Mouse (Mus musculus) G1E-ER4 (cell line): Measurements from ENCODE around the gene Rinl. TPM values are rescaled to one million over a fixed set of nuclear protein-coding genes. Genes with fewer than 3 reads are reported as not detected.

Experiments
- GATA1 ChIP-seq: IDR thresholded peaks from one replicate; pipeline ENCODE4 v1.8.0; 2012; ENCODE audit warnings: low read length, inconsistent platforms
- polyA plus RNA-seq: library from polyadenylated mRNA; stranded (reverse); fragments of >175 nt; gene quantifications from 2 replicates; pipeline ENCODE4 v1.2.3, GENCODE M21; 2012

Rinl gene
- polyA plus RNA-seq, 1 experiment: 0.52 TPM

GRCm38 (mm10) chr7:28773163-28773562 is 15.6 kb upstream of the Rinl start:
- TF ChIP-seq GATA1: no peak

GRCm38 (mm10) chr7:28774164-28774563 is 14.6 kb upstream of the Rinl start:
- no peak for TF ChIP-seq GATA1

- TF ChIP-seq GATA1: no peak
These were observed 13.6 kb upstream of the Rinl start for GRCm38 (mm10) chr7:28775129-28775528.

- no peak for TF ChIP-seq GATA1
These were observed 9.9 kb upstream of the Rinl start for GRCm38 (mm10) chr7:28778825-28779224.

GRCm38 (mm10) chr7:28780067-28780658 is 8.6 kb upstream of the Rinl start:
- no peak for TF ChIP-seq GATA1

- no peak for TF ChIP-seq GATA1
These were observed 7.9 kb upstream of the Rinl start for GRCm38 (mm10) chr7:28780857-28781256.

GRCm38 (mm10) chr7:28781261-28781663 is 7.5 kb upstream of the Rinl start:
- no peak for TF ChIP-seq GATA1

GRCm38 (mm10) chr7:28785161-28785560 is 3.6 kb upstream of the Rinl start:
- no peak for TF ChIP-seq GATA1

- no peak for TF ChIP-seq GATA1
These were observed 885 bp upstream of the Rinl start for GRCm38 (mm10) chr7:28787884-28788283.

- TF ChIP-seq GATA1: no peak
These were observed 466 bp downstream of the Rinl start for GRCm38 (mm10) chr7:28789235-28789634.

GRCm38 (mm10) chr7:28790066-28790806 is 1.5 kb downstream of the Rinl start:
- TF ChIP-seq GATA1: no peak

- no peak for TF ChIP-seq GATA1
These were observed 2.9 kb downstream of the Rinl start for GRCm38 (mm10) chr7:28791706-28792105.

- no peak for TF ChIP-seq GATA1
These were observed 3.8 kb downstream of the Rinl start for GRCm38 (mm10) chr7:28792391-28793185.

GRCm38 (mm10) chr7:28793834-28794233 is 5.1 kb downstream of the Rinl start:
- no peak for TF ChIP-seq GATA1

GRCm38 (mm10) chr7:28794496-28794895 is 5.7 kb downstream of the Rinl start:
- TF ChIP-seq GATA1: no peak

GRCm38 (mm10) chr7:28795832-28796231 is 7.1 kb downstream of the Rinl start:
- no peak for TF ChIP-seq GATA1
